Mouse (Mus musculus): ENCODE measurements around the gene Slc44a1.
A peak's percentile ranks its signal among the peaks of the same experiment; 100 is the strongest.

Gene Slc44a1

GRCm38 (mm10) chr4:53440010-53440815, at the start of gene Slc44a1:
Slc44a1 (plus strand) TSS chr4:53440413.
- peak; percentile 100 for DNase-seq

GRCm38 (mm10) chr4:53395002-53395401, 45.2 kb upstream of the Slc44a1 start:
- peak; percentile 97 for DNase-seq

- DNase-seq, result peak; percentile 87
Measured at GRCm38 (mm10) chr4:53396623-53397192, 43.5 kb upstream of the Slc44a1 start.

- peak; percentile 94 for DNase-seq
Measured at GRCm38 (mm10) chr4:53397280-53398117, 42.7 kb upstream of the Slc44a1 start.

- no peak for DNase-seq
Measured at GRCm38 (mm10) chr4:53398561-53398960, 41.7 kb upstream of the Slc44a1 start.

- no peak for DNase-seq
Measured at GRCm38 (mm10) chr4:53399428-53399827, 40.8 kb upstream of the Slc44a1 start.

- DNase-seq, result peak; percentile 84
Measured at GRCm38 (mm10) chr4:53403386-53403785, 36.8 kb upstream of the Slc44a1 start.

GRCm38 (mm10) chr4:53404431-53404925, 35.7 kb upstream of the Slc44a1 start:
- no peak for DNase-seq

- no peak for DNase-seq
Measured at GRCm38 (mm10) chr4:53406866-53407265, 33.3 kb upstream of the Slc44a1 start.

- peak; percentile 51 for DNase-seq
Measured at GRCm38 (mm10) chr4:53408821-53409220, 31.4 kb upstream of the Slc44a1 start.

- DNase-seq, result peak; percentile 83
Measured at GRCm38 (mm10) chr4:53409526-53410085, 30.6 kb upstream of the Slc44a1 start.

GRCm38 (mm10) chr4:53410752-53411151, 29.5 kb upstream of the Slc44a1 start:
- DNase-seq, result peak; percentile 77

GRCm38 (mm10) chr4:53411958-53412870, 28.0 kb upstream of the Slc44a1 start:
- peak; percentile 83 for DNase-seq

- peak; percentile 74 for DNase-seq
Measured at GRCm38 (mm10) chr4:53412991-53413390, 27.2 kb upstream of the Slc44a1 start.

GRCm38 (mm10) chr4:53414031-53414797, 26.0 kb upstream of the Slc44a1 start:
- DNase-seq, result peak; percentile 30

- peak; percentile 96 for DNase-seq
Measured at GRCm38 (mm10) chr4:53415873-53416637, 24.2 kb upstream of the Slc44a1 start.

- DNase-seq, result peak; percentile 97
Measured at GRCm38 (mm10) chr4:53416928-53417327, 23.3 kb upstream of the Slc44a1 start.

- no peak for DNase-seq
Measured at GRCm38 (mm10) chr4:53422799-53423198, 17.4 kb upstream of the Slc44a1 start.

GRCm38 (mm10) chr4:53427120-53427519, 13.1 kb upstream of the Slc44a1 start:
- DNase-seq, result peak; percentile 30

GRCm38 (mm10) chr4:53430522-53430921, 9.7 kb upstream of the Slc44a1 start:
- DNase-seq, result peak; percentile 94

Data from heart, adult 11 months (tissue).